Mouse (Mus musculus): ENCODE measurements at regions not wholly inside any gene's neighbourhood (a gene's known extent, or its start where the extent isn't known, plus 50 kb on each side); places are given as distances from the start of the nearest gene placed in this dataset.

GRCm38 (mm10) chr5:119059223-119059622 lies 498.7 kb downstream of the Med13l start:
- DNase-seq: no peak

GRCm38 (mm10) chr5:119060886-119061285 lies 500.4 kb downstream of the Med13l start:
- no peak for DNase-seq

- no peak for DNase-seq
Observed at GRCm38 (mm10) chr5:119062478-119062877, 502.0 kb downstream of the Med13l start.

- DNase-seq: no peak
Observed at GRCm38 (mm10) chr5:119066666-119067065, 506.2 kb downstream of the Med13l start.

GRCm38 (mm10) chr5:119069765-119070333 lies 509.4 kb downstream of the Med13l start:
- DNase-seq: no peak

GRCm38 (mm10) chr5:119072712-119073111 lies 512.2 kb downstream of the Med13l start:
- DNase-seq: no peak

GRCm38 (mm10) chr5:119080747-119081146 lies 520.3 kb downstream of the Med13l start:
- DNase-seq: no peak

- DNase-seq: no peak
Observed at GRCm38 (mm10) chr5:119082895-119083294, 522.4 kb downstream of the Med13l start.

GRCm38 (mm10) chr5:119097576-119098193 lies 537.2 kb downstream of the Med13l start:
- no peak for DNase-seq

GRCm38 (mm10) chr5:119099817-119100216 lies 539.3 kb downstream of the Med13l start:
- no peak for DNase-seq

- no peak for DNase-seq
Observed at GRCm38 (mm10) chr5:119103503-119103902, 543.0 kb downstream of the Med13l start.

GRCm38 (mm10) chr5:119107898-119108297 lies 547.4 kb downstream of the Med13l start:
- no peak for DNase-seq

GRCm38 (mm10) chr5:119109501-119109900 lies 549.0 kb downstream of the Med13l start:
- no peak for DNase-seq

GRCm38 (mm10) chr5:119114074-119114473 lies 553.6 kb downstream of the Med13l start:
- DNase-seq: no peak

GRCm38 (mm10) chr5:119125745-119126144 lies 544.7 kb upstream of the Tbx3 start:
- no peak for DNase-seq

GRCm38 (mm10) chr5:119130176-119130575 lies 540.3 kb upstream of the Tbx3 start:
- no peak for DNase-seq

- DNase-seq: no peak
Observed at GRCm38 (mm10) chr5:119131461-119131860, 539.0 kb upstream of the Tbx3 start.

GRCm38 (mm10) chr5:119133378-119133777 lies 537.1 kb upstream of the Tbx3 start:
- DNase-seq: no peak

GRCm38 (mm10) chr5:119136916-119137315 lies 533.6 kb upstream of the Tbx3 start:
- no peak for DNase-seq

- no peak for DNase-seq
Observed at GRCm38 (mm10) chr5:119137409-119137808, 533.1 kb upstream of the Tbx3 start.

- no peak for DNase-seq
Observed at GRCm38 (mm10) chr5:119137821-119138221, 532.6 kb upstream of the Tbx3 start.

- no peak for DNase-seq
Observed at GRCm38 (mm10) chr5:119138293-119138692, 532.2 kb upstream of the Tbx3 start.

GRCm38 (mm10) chr5:119139336-119139735 lies 531.1 kb upstream of the Tbx3 start:
- DNase-seq: no peak

- DNase-seq: no peak
Observed at GRCm38 (mm10) chr5:119139816-119140215, 530.7 kb upstream of the Tbx3 start.
